Mouse (Mus musculus) C2C12 (cell line): ENCODE results near the gene Tspan6. TPM values are rescaled to one million over a fixed set of nuclear protein-coding genes. Genes with fewer than 3 reads are reported as not detected.

Experiments
- H3K27me3 ChIP-seq: one replicate; pipeline ENCODE4 v1.6.1; 2011; ENCODE audit not compliant: control insufficient read depth, insufficient read depth, insufficient read length
- H3K36me3 ChIP-seq: one replicate; pipeline ENCODE4 v1.6.1; 2011; ENCODE audit not compliant: control insufficient read depth, insufficient read depth
- H3K4me3 ChIP-seq: one replicate; pipeline ENCODE4 v1.5.1; 2011; ENCODE audit warnings: mild to moderate bottlenecking, control low read depth; ENCODE audit not compliant: poor library complexity, insufficient read depth, severe bottlenecking
- H3K79me2 ChIP-seq: one replicate; pipeline ENCODE4 v1.6.1; 2011; ENCODE audit not compliant: control insufficient read depth, insufficient read depth
- H3K79me3 ChIP-seq: one replicate; pipeline ENCODE4 v1.6.1; 2011; ENCODE audit warnings: low read depth, control low read depth
- H3ac ChIP-seq: one replicate; pipeline ENCODE3; 2011; ENCODE audit warnings: low read depth; ENCODE audit not compliant: control insufficient read depth, insufficient read length
- CEBPB ChIP-seq: IDR thresholded peaks from one replicate; pipeline ENCODE4 v1.6.1; 2011; ENCODE audit warnings: low read depth, mild to moderate bottlenecking, control low read depth, moderate library complexity
- CTCF ChIP-seq: IDR thresholded peaks from one replicate; pipeline ENCODE4 v1.5.1; 2011; ENCODE audit not compliant: control insufficient read depth, insufficient read depth, insufficient read length
- FOSL1 ChIP-seq: IDR thresholded peaks from one replicate; pipeline ENCODE4 v1.8.0; 2011; ENCODE audit warnings: mild to moderate bottlenecking, low read length; ENCODE audit not compliant: poor library complexity, insufficient read depth, severe bottlenecking
- MAX ChIP-seq: IDR thresholded peaks from one replicate; pipeline ENCODE4 v1.6.1; 2011; ENCODE audit warnings: mild to moderate bottlenecking, control low read depth
- MYOD1 ChIP-seq: IDR thresholded peaks from one replicate; pipeline ENCODE4 v1.6.1; 2011; ENCODE audit warnings: low read depth; ENCODE audit not compliant: control insufficient read depth, insufficient read length
- MYOG ChIP-seq: IDR thresholded peaks from one replicate; pipeline ENCODE4 v1.6.1; 2011; ENCODE audit not compliant: control insufficient read depth, insufficient read length; ENCODE audit errors: extremely low read depth
- USF1 ChIP-seq: IDR thresholded peaks from one replicate; pipeline ENCODE4 v1.6.1; 2011; ENCODE audit warnings: low read depth, mild to moderate bottlenecking, control low read depth, moderate library complexity
- polyA plus RNA-seq: library from polyadenylated mRNA; unstranded; fragments of >200 nt; fragmentation: generic; extraction: Trizol; gene quantifications from one replicate; pipeline ENCODE4 v1.2.1, GENCODE M21; 2012; ENCODE audit warnings: missing spikeins

The Tspan6 gene
- polyA plus RNA-seq, 1 experiment: 29.4 TPM

DNA sequence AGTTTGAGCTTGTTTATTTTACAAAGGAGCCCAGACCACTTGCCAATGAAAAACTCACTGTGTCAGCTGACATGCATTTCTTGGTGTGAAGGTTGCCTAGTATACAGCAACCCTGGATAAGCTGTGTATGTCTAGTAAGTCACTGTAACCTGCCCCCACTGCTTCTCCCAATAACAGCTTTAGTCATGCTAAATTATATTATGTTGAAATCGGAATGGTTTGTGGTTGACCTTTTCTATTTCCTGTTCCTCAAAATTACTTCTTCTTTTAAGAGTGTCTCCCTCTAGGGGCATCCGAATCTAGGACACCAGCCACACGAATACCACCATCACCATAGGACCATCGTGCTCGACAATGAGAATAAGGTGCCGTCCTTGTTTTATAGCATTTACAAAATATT lies 28.5 kb downstream of the Tspan6 start:
- H3K79me2 ChIP-seq: no peaks in the 10 kb centered on the region
- H3ac ChIP-seq: no peak overlapping the region
- no peaks in the 10 kb centered on the region for H3K27me3 ChIP-seq
- H3K4me3 ChIP-seq: no peak overlapping the region
- no peaks in the 10 kb centered on the region for H3K79me3 ChIP-seq
- no peaks in the 10 kb centered on the region for H3K36me3 ChIP-seq
- TF ChIP-seq USF1 (no peak), CTCF (no peak), CEBPB (no peak), FOSL1 (no peak), MYOD1 (no peak), MAX (no peak), MYOG (no peak)

GRCm38 (mm10) chrX:133853637-133854036 lies 44.6 kb downstream of the Tspan6 start:
- H3K36me3 ChIP-seq: no peaks in the 10 kb centered on the region
- H3K79me3 ChIP-seq: no peaks in the 10 kb centered on the region
- H3K4me3 ChIP-seq: no peak overlapping the region
- TF ChIP-seq CEBPB (no peak), USF1 (no peak), MAX (no peak), MYOD1 (no peak), CTCF (no peak), MYOG (no peak), FOSL1 (no peak)
- no peaks in the 10 kb centered on the region for H3K79me2 ChIP-seq
- H3ac ChIP-seq: no peak overlapping the region
- H3K27me3 ChIP-seq: no peaks in the 10 kb centered on the region

- Histone ChIP-seq H3ac (no peak within 1 kb of the TSS), H3K79me3 (no peaks in the 10 kb centered on the region), H3K4me3 (no peak within 1 kb of the TSS), H3K36me3 (no peaks in the 10 kb centered on the region), H3K79me2 (no peaks in the 10 kb centered on the region), H3K27me3 (no peaks in the 10 kb centered on the region)
- TF ChIP-seq USF1 (no peak), FOSL1 (no peak), MAX (no peak), CEBPB (no peak), CTCF (no peak), MYOG (no peak), MYOD1 (no peak)
Observed at GRCm38 (mm10) chrX:133850680-133851079, 47.5 kb downstream of the Tspan6 start, which contains the start of gene Tnmd. Gene Tnmd (plus strand): TSS chrX:133850980.

Other genes with a start within 250 kb of the Tspan6 start
- 8.8 TPM for gene Pcdh19, start 209.4 kb downstream of the Tspan6 start, polyA plus RNA-seq
- gene Tnmd, start 47.4 kb downstream of the Tspan6 start, polyA plus RNA-seq: 0.05 TPM
- gene Srpx2, start 10.0 kb upstream of the Tspan6 start, polyA plus RNA-seq: 34.3 TPM
- gene Sytl4, start 83.4 kb upstream of the Tspan6 start, polyA plus RNA-seq: not detected
- gene Cstf2, start 160.8 kb upstream of the Tspan6 start, polyA plus RNA-seq: 22.7 TPM